Mouse (Mus musculus) midbrain, embryonic 15.5 days (tissue): ENCODE data around the gene Arsg. TPM values are rescaled to one million over a fixed set of nuclear protein-coding genes. Genes with fewer than 3 reads are reported as not detected.

Experiments
- microRNA-seq: library from miRNA; unstranded; fragments of <30 nt; microRNA quantifications from one replicate; pipeline ENCODE4, GENCODE M21; 2016
- polyA plus RNA-seq: library from polyadenylated mRNA; unstranded; fragments of >200 nt; fragmentation: Nextera tagmentation; extraction: Ambion mirVana; gene quantifications from 2 replicates; pipeline ENCODE4 v1.2.1, GENCODE M21; 2015

Arsg gene
- polyA plus RNA-seq, 1 experiment from 2014 or later, result 3.7 TPM

Small RNAs within 50 kb of the gene (microRNA-seq; reads per million reads assigned to microRNA genes)
- gene Gm25540, result not detected

Other genes with a start within 250 kb of the Arsg start
- gene Rgs9, start 175.2 kb upstream of the Arsg start, polyA plus RNA-seq, result 14.5 and 16.0 TPM in 2 replicates
- 17.3 and 17.4 TPM in 2 replicates for gene Gna13, start 110.5 kb upstream of the Arsg start, polyA plus RNA-seq
- not detected in 2 replicates for gene 9930022D16Rik, start 59.5 kb upstream of the Arsg start, polyA plus RNA-seq
- gene Amz2, start 47.4 kb upstream of the Arsg start, polyA plus RNA-seq, result 55.3 and 56.7 TPM in 2 replicates
- gene Slc16a6, start 224 bp downstream of the Arsg start, polyA plus RNA-seq, result 4.1 and 4.3 TPM in 2 replicates
- gene Wipi1, start 138.6 kb downstream of the Arsg start, polyA plus RNA-seq, result 14.8 and 15.2 TPM in 2 replicates
- gene Prkar1a, start 176.0 kb downstream of the Arsg start, polyA plus RNA-seq, result 480 and 512 TPM in 2 replicates
- 4.1 and 4.3 TPM in 2 replicates for gene Fam20a, start 248.9 kb downstream of the Arsg start, polyA plus RNA-seq